Mouse (Mus musculus) bone marrow macrophage, adult 2 months (primary cell): ENCODE measurements around the gene Acpp.

Experiments
- CTCF ChIP-seq: IDR thresholded peaks from 2 replicates; pipeline ENCODE4 v1.5.1; 2012; ENCODE audit warnings: low read depth, mild to moderate bottlenecking, low read length, moderate library complexity
- POLR2A ChIP-seq: IDR thresholded peaks from 2 replicates; pipeline ENCODE4 v1.6.1; 2012; ENCODE audit warnings: mild to moderate bottlenecking, low read depth, low read length, borderline replicate concordance

GRCm38 (mm10) chr9:104382571-104383170 is 45.1 kb upstream of the Acpp start:
- TF ChIP-seq CTCF: no peak
- TF ChIP-seq POLR2A: no peak
